Mouse (Mus musculus) CD4-positive helper T cell, adult 2 months (primary cell): ENCODE results near the gene Nfkbie.

Experiments used
- DNase-seq: peaks from one replicate; pipeline ENCODE4 v3.0.0-alpha.2; 2012; ENCODE audit warnings: low read depth, missing footprints, low spot score

Nfkbie gene

GRCm38 (mm10) chr17:45559732-45560525, 4.4 kb downstream of the Nfkbie start:
- DNase-seq: peak; percentile 16

DNA sequence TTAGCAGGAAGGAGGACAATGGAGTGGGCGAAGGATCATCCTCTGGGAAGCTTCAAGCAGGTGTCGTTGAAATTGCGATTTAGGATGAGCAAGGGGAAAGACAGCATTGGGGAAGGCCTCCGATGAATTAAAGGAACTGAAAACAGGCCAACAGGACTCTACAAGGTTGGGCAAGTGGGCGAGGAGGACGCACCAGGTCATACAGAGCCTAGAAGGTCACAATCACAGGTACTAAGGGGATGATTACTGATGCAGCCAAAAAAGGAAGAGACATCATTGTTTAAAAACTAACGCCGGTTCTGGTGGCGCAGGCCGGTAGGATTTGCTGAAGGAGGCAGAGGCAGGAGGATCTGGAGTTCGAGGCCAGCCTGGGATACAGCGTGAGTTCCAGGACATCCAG, 7.7 kb downstream of the Nfkbie start:
- DNase-seq: no peak

DNA sequence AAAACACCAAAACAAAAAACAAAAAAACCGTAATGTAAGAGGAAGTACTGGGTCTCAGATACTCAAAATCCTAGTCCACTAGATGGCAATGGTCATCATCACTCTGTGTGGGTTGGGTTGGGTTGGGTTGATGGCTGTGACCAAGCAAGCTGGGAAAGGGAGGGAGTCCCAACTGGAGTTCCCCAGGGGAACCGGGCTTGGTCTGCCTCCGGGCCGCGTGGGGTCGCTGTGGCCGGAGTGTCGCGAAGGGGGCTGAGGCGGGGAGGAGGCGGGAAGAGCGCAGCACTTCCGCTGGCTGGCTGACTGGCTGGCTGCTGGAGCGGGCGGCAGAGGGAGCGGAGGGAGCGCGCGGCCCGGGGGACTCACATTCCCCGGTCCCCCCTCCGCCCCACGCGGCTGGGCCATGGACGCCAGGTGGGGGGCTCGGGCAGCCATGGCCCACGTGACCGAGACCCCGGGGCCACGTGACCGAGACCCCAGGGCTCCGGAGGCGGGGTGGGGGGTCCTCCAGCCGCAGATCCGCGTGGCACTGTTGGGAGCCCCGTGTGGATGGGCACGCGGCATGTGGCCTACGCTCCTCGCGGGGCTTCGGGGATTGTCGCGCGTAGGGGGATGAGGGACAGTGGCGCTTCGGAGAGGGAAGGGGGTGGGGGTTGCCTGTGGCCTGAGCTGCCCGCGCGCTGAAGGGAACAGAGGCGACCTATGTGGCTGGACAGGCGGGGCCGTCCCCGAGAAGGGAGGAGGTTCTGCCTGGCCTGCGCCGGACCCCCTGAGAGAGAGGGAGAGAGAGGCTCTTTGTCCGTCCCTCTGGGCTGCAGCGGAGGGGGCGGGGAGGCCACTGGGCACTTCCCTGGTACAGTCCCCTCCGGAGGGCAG, 8.4 kb downstream of the Nfkbie start, which contains the start of gene Slc35b2:
TSS of gene Slc35b2 (plus strand) at position 220 of the 876 bp plus-strand sequence.
- peak; percentile 90 for DNase-seq

DNA sequence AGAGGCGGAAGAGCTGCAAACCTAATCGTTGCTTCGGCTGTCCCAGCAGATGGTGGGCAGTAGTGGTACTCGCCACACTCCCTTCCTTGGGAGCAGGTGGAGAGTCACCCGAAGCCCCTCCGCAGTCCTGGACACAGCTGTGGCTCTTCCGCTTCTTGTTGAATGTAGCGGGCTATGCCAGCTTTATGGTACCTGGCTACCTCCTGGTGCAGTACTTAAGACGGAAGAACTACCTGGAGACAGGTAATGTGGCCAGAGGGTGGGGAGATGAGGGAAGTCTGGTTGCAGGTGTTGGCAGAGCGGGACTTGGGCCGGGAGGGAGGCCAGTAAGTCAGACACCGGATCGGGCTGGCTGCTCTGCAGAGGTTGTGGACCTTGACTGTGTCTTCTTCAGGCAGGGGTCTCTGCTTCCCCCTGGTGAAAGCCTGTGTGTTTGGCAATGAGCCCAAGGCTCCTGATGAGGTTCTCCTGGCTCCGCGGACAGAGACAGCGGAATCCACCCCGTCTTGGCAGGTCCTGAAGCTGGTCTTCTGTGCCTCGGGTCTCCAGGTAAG, 9.1 kb downstream of the Nfkbie start:
- peak; percentile 50 for DNase-seq

DNA sequence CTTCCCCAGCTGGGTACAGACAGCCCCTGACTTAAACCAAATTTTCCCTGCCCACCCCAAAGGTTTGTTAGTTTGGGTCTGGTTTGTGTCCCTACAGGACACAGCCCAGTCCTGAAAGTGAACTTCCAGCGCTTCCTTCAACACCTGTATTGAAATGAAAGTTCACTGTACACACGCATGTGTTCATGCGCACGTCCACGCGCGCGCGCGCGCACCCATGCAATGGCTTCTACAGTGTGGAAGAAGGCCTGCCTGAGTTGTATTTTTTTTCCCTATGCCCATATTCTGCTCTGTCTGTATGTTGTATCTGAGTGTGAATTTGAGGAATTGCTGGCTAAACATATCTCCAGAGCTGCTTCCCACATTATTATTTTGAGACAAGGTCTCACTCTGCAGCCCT, 9.6 kb downstream of the Nfkbie start:
- DNase-seq: no peak

- DNase-seq: no peak
These were observed 10.5 kb downstream of the Nfkbie start for GRCm38 (mm10) chr17:45566031-45566359.

DNA sequence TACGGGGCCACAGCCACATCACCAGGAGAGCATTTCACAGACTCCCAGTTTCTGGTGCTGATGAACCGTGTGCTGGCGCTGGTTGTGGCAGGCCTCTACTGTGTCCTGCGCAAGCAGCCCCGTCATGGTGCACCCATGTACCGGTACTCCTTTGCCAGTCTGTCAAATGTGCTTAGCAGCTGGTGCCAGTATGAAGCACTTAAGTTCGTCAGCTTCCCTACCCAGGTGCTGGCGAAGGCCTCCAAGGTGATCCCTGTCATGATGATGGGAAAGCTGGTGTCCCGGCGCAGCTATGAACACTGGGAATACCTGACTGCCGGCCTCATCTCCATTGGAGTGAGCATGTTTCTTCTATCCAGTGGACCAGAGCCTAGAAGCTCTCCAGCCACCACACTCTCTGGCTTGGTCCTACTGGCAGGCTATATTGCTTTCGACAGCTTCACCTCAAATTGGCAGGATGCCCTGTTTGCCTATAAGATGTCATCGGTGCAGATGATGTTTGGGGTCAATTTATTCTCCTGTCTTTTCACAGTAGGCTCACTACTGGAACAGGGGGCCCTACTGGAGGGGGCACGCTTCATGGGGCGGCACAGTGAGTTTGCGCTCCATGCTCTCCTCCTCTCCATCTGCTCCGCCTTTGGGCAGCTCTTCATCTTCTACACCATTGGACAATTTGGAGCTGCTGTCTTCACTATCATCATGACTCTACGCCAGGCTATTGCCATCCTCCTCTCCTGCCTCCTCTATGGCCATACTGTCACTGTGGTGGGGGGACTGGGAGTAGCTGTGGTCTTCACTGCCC, 11.1 kb downstream of the Nfkbie start:
- peak; percentile 51 for DNase-seq

DNA sequence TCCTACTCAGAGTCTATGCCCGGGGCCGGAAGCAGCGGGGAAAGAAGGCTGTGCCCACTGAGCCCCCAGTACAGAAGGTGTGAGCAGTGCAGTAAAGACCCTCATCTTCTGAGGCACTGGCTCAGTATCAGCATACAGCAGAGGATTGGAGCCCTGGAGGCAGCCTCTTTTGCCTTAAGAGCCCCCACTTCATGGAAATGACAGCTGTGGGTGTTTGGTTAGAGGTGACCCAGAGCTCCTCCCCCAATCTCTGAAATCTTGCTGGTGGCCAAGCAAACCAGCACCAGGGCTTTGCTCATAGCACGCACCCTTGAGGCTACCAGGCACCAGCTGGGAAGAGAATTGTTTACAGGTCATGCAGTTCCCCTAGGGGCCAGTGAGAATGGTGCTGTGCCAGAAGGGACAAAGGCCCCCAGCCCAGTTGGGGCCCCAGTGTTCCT, 11.7 kb downstream of the Nfkbie start:
- DNase-seq: peak; percentile 52

GRCm38 (mm10) chr17:45568990-45569389, 13.5 kb downstream of the Nfkbie start:
- peak; percentile 24 for DNase-seq

DNA sequence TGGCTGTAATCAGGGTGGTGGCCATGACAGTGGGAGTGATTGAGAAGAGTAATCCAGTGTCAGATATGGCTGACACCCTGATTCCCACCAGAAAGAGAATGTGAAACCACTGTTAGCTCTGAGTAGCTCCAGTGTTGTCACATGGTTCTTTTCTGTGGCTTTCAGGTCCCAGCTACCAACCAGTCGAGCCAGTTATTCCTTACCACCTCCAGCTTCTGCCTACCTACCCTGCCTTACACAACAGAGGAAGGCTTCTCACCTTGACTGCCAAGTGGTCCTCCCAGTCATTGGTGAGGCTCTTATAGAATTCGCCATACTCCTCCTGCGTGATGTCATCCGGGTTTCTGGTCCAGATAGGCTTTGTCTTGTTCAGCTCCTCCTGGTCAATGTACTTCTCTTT, 14.5 kb downstream of the Nfkbie start:
- peak; percentile 55 for DNase-seq

DNA sequence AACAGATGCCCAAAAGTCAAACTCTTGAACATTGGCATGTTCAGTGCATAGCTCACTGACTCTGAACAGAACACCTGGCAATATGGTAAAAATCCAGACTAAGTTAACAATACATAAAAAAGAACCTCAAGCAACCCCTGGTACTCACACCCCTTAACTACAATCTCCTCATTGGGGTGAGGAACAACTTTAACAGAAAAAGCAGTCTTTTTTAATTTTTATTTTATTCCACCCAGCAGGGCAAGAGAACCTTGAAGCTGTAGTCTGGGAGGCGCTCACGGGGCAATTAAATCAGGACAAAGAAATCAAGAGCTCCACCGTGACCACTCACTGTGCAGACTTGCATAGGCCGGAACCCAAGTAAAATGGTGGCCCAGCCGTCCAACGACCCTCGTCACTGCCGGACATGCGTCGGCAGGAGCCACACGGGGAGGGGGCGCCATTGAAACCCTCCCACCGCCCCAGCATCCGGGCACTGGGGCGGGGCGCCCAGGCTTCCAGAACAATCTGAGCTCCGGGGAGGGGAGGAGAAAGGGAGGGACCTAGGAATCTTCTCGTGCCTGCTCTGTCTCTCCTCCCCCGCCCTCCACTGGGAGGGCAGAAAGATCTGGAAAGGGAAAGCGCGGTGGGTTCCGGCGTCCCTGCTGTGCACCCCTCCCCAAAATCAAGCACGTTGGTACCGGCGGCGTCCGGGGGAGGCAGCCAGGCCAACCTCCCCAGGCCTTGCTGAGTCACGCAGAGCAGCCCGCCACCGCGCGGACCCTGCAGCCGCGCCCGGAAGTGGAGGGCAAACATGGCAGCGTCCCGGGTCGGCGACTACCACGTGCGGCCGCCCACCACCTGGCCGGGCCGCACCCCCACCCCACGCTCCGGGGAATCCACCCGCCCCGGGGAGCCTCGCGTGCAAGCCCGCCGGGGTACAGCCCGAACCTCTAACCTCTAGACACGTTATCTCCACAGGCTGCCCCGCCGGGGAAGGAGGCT, 16.9 kb downstream of the Nfkbie start:
- peak; percentile 91 for DNase-seq

DNA sequence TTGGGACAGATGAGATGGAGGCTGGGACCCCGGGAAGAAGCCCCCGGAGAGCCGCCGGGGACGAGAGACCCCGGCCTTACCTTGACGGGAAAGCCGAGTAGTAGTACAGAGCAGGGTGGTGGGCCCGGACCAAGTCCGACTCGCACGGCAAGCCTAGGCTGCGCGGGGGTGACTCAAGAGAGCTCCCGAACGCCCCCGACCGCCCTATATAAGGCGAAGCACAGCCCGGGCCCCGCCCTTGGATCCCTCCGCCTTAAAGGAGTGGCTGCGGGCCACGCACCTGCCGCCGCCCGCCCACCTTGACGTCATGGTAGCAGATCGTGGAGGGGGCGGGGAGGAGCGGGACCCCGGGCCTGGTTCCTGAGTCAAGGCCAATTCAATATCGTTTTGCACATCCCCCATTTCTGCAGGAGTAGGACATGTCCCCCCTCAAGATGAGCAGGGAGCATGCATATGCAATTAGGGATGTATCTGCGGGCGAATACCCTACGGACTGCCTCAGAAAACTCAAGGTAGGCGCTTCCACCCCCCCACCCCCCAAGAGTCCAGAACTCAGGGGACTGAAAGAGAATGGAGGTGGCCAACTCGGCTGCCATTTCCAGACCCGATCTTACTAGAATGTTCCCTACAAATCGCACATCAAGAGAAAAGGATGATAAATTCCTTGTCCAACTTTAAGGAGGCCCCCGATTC, 17.7 kb downstream of the Nfkbie start, which contains the start of gene Hsp90ab1:
TSS of gene Hsp90ab1 (minus strand) at position 185 of the 693 bp plus-strand sequence.
- peak; percentile 99 for DNase-seq

- DNase-seq: peak; percentile 98
These were observed 18.2 kb downstream of the Nfkbie start for GRCm38 (mm10) chr17:45573780-45574123.

GRCm38 (mm10) chr17:45574129-45574761, 18.7 kb downstream of the Nfkbie start:
- peak; percentile 88 for DNase-seq

DNA sequence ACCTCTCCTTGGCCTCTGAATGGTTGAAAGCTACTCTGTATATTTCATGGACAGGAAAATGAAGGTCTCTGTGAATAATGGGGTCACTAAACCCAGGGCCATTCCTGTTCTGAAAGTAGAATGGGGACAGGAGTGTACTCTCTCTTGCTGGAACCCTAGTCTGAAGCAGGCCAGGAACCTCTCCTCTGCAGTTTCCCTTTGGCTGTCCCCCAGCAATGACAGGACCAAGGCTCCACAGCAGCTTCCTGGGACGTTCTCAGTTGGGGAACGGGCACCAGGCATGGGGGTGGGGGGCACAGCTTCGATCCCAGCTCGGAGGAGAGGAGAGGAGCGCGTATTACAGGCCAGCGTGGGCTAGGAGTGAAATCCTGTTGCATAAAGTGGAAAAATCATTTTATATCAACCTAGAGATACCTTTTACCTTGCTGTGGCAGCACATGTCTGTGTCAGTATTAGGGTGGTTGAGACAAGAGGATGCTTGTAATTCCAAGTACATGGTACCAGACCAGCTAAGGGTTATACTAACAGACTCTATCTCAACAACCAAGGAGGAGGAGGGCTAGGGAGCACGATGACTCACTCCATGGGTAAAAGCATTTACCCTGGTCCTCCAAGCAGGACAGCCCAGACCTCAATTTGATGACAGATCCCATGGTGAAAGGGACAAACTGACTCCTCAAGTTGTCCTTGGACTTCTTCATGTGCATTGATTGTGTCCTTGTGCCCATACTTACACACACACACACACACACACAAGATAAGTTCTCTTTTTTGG, 19.8 kb downstream of the Nfkbie start:
- no peak for DNase-seq

- DNase-seq: no peak
These were observed 22.7 kb downstream of the Nfkbie start for GRCm38 (mm10) chr17:45578242-45578641.

DNA sequence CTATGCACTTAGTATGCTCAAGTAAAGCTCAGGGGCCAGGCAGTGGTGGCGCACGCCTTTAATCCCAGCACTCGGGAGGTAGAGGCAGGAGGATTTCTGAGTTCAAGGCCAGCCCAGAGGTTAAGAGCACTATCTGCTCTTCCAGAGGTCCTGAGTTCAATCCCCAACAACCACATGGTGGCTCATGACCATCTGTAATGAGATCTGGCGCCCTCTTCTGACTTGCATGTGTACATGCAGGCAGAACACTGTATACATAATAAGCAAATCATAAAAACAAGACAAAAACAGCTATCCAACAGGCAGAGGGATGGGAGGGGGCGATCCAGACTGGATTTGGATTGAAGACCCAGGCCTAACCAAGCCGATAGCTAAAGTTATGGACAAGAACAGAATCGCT, 23.3 kb downstream of the Nfkbie start:
- DNase-seq: peak; percentile 49

GRCm38 (mm10) chr17:45579554-45579953, 24.1 kb downstream of the Nfkbie start:
- no peak for DNase-seq
